Mouse (Mus musculus): Measurements from ENCODE around the gene 4930451I11Rik.

GRCm38 (mm10) chr7:126822741-126823140, 8.7 kb downstream of the 4930451I11Rik start:
- TF ChIP-seq GATA1 (IDR thresholded peaks at IDR 0.05; ENCODE audit: low read length) (no peak), TAL1 (IDR thresholded peaks at IDR 0.05; ENCODE audit: low read length) (no peak)
